Mouse (Mus musculus) leukemia stem cell, adult 10-12 weeks (primary cell): ENCODE results near the gene Hnrnpdl. TPM values are rescaled to one million over a fixed set of nuclear protein-coding genes. Genes with fewer than 3 reads are reported as not detected.

Source experiments
- polyA plus RNA-seq: library from polyadenylated mRNA; stranded (reverse); fragments of >175 nt; gene quantifications from 2 replicates; pipeline ENCODE4 v1.2.3, GENCODE M21; 2012; ENCODE audit warnings: low replicate concordance

The Hnrnpdl gene
- 138 and 165 TPM in 2 replicates for polyA plus RNA-seq

DNA sequence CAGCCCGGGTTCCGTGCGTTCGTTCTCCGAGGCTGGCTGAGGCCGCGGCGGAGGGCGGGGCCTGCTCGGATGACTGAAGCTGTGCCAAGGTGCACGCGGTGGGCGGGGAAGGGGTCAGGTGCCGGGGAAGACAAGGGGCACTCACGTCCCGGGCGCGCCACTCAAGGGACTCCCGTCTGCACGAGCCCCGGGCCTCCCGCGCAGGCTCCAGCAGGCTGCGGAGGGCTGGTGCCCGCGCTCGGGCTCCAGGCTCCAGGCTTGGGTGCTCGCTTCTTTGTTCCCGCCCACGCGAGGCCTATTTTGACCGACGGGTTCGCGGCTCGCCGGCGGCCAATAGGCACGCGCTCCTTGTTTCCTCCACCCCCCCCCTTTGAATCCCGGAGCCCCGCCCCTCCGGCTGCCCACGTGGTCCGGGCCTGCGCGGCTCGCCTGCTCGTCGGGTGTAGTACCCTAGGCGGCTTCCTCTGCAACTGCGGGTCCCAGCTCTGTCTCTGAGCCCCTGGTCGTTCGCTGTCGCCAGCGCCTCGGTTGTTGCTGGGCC is at the start of gene Hnrnpdl, which contains the start of gene Enoph1:
Gene Hnrnpdl (minus strand): TSS at position 63 of the 541 bp plus-strand sequence.
Gene Enoph1 (plus strand): TSS at position 384 of the 541 bp plus-strand sequence.

Other genes starting within 250 kb of the Hnrnpdl start
- gene Vamp9, start 133.4 kb downstream of the Hnrnpdl start, polyA plus RNA-seq = not detected in 2 replicates
- 191 and 431 TPM in 2 replicates for gene Hnrnpd, start 60.7 kb downstream of the Hnrnpdl start, polyA plus RNA-seq
- gene 4930524J08Rik, start 60.6 kb downstream of the Hnrnpdl start, polyA plus RNA-seq = 8.6 and 15.1 TPM in 2 replicates
- 12.6 and 24.1 TPM in 2 replicates for gene Enoph1, start 321 bp upstream of the Hnrnpdl start, polyA plus RNA-seq
- not detected in 2 replicates for gene Tmem150c, start 120.1 kb upstream of the Hnrnpdl start, polyA plus RNA-seq